Mouse (Mus musculus): ENCODE measurements around the gene Sord. TPM values are rescaled to one million over a fixed set of nuclear protein-coding genes. Genes with fewer than 3 reads are reported as not detected.

Sord gene
- total RNA-seq, 1 experiment, result 26.0 TPM

DNA sequence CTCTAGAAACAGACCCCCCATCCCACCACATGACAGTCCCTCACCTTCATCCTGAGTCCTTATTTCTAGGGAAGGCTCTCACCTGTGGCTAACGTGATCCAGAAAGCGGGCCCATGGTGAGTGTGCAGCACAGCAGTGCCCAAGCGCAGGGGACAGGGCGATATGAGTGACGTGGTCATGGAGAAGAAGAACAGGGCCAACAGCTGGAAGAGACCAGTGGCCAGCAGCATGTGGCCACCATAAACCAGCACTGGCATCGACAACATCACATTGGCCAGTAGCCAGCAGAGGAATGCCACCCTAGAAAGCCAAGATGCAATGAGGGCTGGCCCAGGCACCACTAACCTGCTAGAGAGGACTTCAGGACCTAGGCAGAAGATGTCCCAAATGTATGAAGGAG lies 70.0 kb downstream of the Sord start:
- in situ Hi-C loops (cut with MboI; ENCODE audit: low sequenced_read_pairs in 2 of 2, unreplicated experiment in 2 of 2), result no loop called here

GRCm38 (mm10) chr2:122305097-122305892 lies 70.7 kb downstream of the Sord start:
- in situ Hi-C loops (cut with MboI; ENCODE audit: low sequenced_read_pairs in 2 of 2, unreplicated experiment in 2 of 2), result no loop called here
- DNase-seq (ENCODE audit: low read depth, low spot score), result no peak
- TF ChIP-seq ZNF384 (IDR thresholded peaks at IDR 0.05; ENCODE audit: low read depth, low read length) (no peak), ZC3H11A (IDR thresholded peaks at IDR 0.05; ENCODE audit: borderline replicate concordance, low read depth, low read length) (no peak), HCFC1 (IDR thresholded peaks at IDR 0.05; ENCODE audit: borderline replicate concordance, insufficient read depth, low read length) (no peak), CHD2 (IDR thresholded peaks at IDR 0.05; ENCODE audit: low read depth, low read length) (no peak), MAFK (IDR thresholded peaks at IDR 0.05; ENCODE audit: insufficient read depth, low read depth, low read length) (no peak)
- Histone ChIP-seq H3K36me3 (ENCODE audit: control insufficient read depth, insufficient read depth, low read length, poor library complexity, severe bottlenecking) (no peaks in the 10 kb centered on the region), H3K4me1 (ENCODE audit: control insufficient read depth in 2 of 2, insufficient read depth in 2 of 2, low read length in 2 of 2, poor library complexity in 1 of 2) (peaks cover 0 to 2% of the 10 kb centered on the region in 2 experiments; a peak in 1 of 4 replicates), H3K9ac (ENCODE audit: insufficient read depth, low read depth, low read length, poor library complexity, severe bottlenecking) (no peak overlapping the region), H3K9me3 (ENCODE audit: control insufficient read depth, insufficient read depth, low read depth, low read length) (no peaks in the 10 kb centered on the region), H3K27ac (ENCODE audit: insufficient read depth, low read depth, low read length, poor library complexity, severe bottlenecking) (no peak overlapping the region), H3K4me3 (ENCODE audit: insufficient read depth in 1 of 2, low read depth in 1 of 2, low read length in 2 of 2, poor library complexity in 1 of 2, severe bottlenecking in 1 of 2) (no peak overlapping the region)

More for the DNA sequence above, 70.0 kb downstream of the Sord start:
- Histone ChIP-seq H3K4me3 (ENCODE audit: insufficient read depth in 1 of 2, low read depth in 1 of 2, low read length in 2 of 2, poor library complexity in 1 of 2, severe bottlenecking in 1 of 2) (no peak overlapping the region), H3K36me3 (ENCODE audit: control insufficient read depth, insufficient read depth, low read length, poor library complexity, severe bottlenecking) (no peaks in the 10 kb centered on the region), H3K9me3 (ENCODE audit: control insufficient read depth, insufficient read depth, low read depth, low read length) (no peaks in the 10 kb centered on the region), H3K27ac (ENCODE audit: insufficient read depth, low read depth, low read length, poor library complexity, severe bottlenecking) (no peak overlapping the region), H3K4me1 (ENCODE audit: control insufficient read depth in 2 of 2, insufficient read depth in 2 of 2, low read length in 2 of 2, poor library complexity in 1 of 2) (peaks cover 0 to 2% of the 10 kb centered on the region in 2 experiments; a peak in 1 of 4 replicates), H3K9ac (ENCODE audit: insufficient read depth, low read depth, low read length, poor library complexity, severe bottlenecking) (no peak overlapping the region)
- DNase-seq (ENCODE audit: low read depth, low spot score), result no peak
- no peak for TF ChIP-seq ZC3H11A (IDR thresholded peaks at IDR 0.05; ENCODE audit: borderline replicate concordance, low read depth, low read length)
- no peak for TF ChIP-seq HCFC1 (IDR thresholded peaks at IDR 0.05; ENCODE audit: borderline replicate concordance, insufficient read depth, low read length)
- no peak for TF ChIP-seq CHD2 (IDR thresholded peaks at IDR 0.05; ENCODE audit: low read depth, low read length)
- no peak for TF ChIP-seq ZNF384 (IDR thresholded peaks at IDR 0.05; ENCODE audit: low read depth, low read length)
- no peak for TF ChIP-seq MAFK (IDR thresholded peaks at IDR 0.05; ENCODE audit: insufficient read depth, low read depth, low read length)

DNA sequence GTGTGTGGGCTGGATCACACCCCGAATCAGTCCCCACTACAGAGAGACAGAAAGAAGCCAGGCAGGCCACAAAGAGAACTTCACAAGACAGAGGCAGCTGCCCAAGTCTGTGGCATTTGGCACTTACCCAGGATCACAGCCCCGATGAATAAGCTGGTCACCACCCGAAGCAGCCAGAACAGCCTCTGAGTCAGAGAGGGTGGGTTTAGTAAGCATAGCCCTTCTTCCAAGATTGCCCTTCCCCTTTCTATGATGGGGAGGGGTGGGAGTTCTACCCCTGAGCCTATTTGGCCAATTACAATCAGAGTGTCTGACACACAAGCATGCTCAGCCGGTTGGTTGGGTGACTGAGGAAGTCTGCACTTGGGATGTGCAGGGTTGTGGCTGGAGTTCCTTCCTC lies 71.6 kb downstream of the Sord start:
- DNase-seq (ENCODE audit: low read depth, low spot score), result no peak
- Histone ChIP-seq H3K27ac (ENCODE audit: insufficient read depth, low read depth, low read length, poor library complexity, severe bottlenecking) (no peak overlapping the region), H3K9me3 (ENCODE audit: control insufficient read depth, insufficient read depth, low read depth, low read length) (no peaks in the 10 kb centered on the region), H3K9ac (ENCODE audit: insufficient read depth, low read depth, low read length, poor library complexity, severe bottlenecking) (no peak overlapping the region), H3K4me1 (ENCODE audit: control insufficient read depth in 2 of 2, insufficient read depth in 2 of 2, low read length in 2 of 2, poor library complexity in 1 of 2) (peaks cover 0 to under 1% of the 10 kb centered on the region in 2 experiments; a peak in 1 of 4 replicates), H3K36me3 (ENCODE audit: control insufficient read depth, insufficient read depth, low read length, poor library complexity, severe bottlenecking) (no peaks in the 10 kb centered on the region), H3K4me3 (ENCODE audit: insufficient read depth in 1 of 2, low read depth in 1 of 2, low read length in 2 of 2, poor library complexity in 1 of 2, severe bottlenecking in 1 of 2) (no peak overlapping the region)
- in situ Hi-C loops (cut with MboI; ENCODE audit: low sequenced_read_pairs in 2 of 2, unreplicated experiment in 2 of 2), result no loop called here
- TF ChIP-seq ZC3H11A (IDR thresholded peaks at IDR 0.05; ENCODE audit: borderline replicate concordance, low read depth, low read length), result no peak
- no peak for TF ChIP-seq CHD2 (IDR thresholded peaks at IDR 0.05; ENCODE audit: low read depth, low read length)
- TF ChIP-seq HCFC1 (IDR thresholded peaks at IDR 0.05; ENCODE audit: borderline replicate concordance, insufficient read depth, low read length), result no peak
- TF ChIP-seq MAFK (IDR thresholded peaks at IDR 0.05; ENCODE audit: insufficient read depth, low read depth, low read length), result no peak

- Histone ChIP-seq H3K9ac (ENCODE audit: insufficient read depth, low read depth, low read length, poor library complexity, severe bottlenecking) (no peak overlapping the region), H3K9me3 (ENCODE audit: control insufficient read depth, insufficient read depth, low read depth, low read length) (no peaks in the 10 kb centered on the region), H3K36me3 (ENCODE audit: control insufficient read depth, insufficient read depth, low read length, poor library complexity, severe bottlenecking) (no peaks in the 10 kb centered on the region), H3K4me1 (ENCODE audit: control insufficient read depth in 2 of 2, insufficient read depth in 2 of 2, low read length in 2 of 2, poor library complexity in 1 of 2) (peaks cover 0 to 9% of the 10 kb centered on the region in 2 experiments; a peak in 2 of 4 replicates), H3K4me3 (ENCODE audit: insufficient read depth in 1 of 2, low read depth in 1 of 2, low read length in 2 of 2, poor library complexity in 1 of 2, severe bottlenecking in 1 of 2) (no peak overlapping the region), H3K27ac (ENCODE audit: insufficient read depth, low read depth, low read length, poor library complexity, severe bottlenecking) (no peak overlapping the region)
- TF ChIP-seq ZC3H11A (IDR thresholded peaks at IDR 0.05; ENCODE audit: borderline replicate concordance, low read depth, low read length), result no peak
- no peak for TF ChIP-seq CHD2 (IDR thresholded peaks at IDR 0.05; ENCODE audit: low read depth, low read length)
- TF ChIP-seq HCFC1 (IDR thresholded peaks at IDR 0.05; ENCODE audit: borderline replicate concordance, insufficient read depth, low read length), result no peak
- no peak for TF ChIP-seq MAFK (IDR thresholded peaks at IDR 0.05; ENCODE audit: insufficient read depth, low read depth, low read length)
- in situ Hi-C loops (cut with MboI; ENCODE audit: low sequenced_read_pairs in 2 of 2, unreplicated experiment in 2 of 2), result no loop called here
- no peak for DNase-seq (ENCODE audit: low read depth, low spot score)
These were observed 75.1 kb downstream of the Sord start for GRCm38 (mm10) chr2:122309647-122310046.

Data from ES-E14 (cell line).